Mouse (Mus musculus) small intestine, adult 2 months (tissue): Measurements from ENCODE around the gene Polr1e. TPM values are rescaled to one million over a fixed set of nuclear protein-coding genes. Genes with fewer than 3 reads are reported as not detected.

Experiments used
- H3K27ac ChIP-seq: fragments of 200-500 bp; 2 replicates; pipeline ENCODE4 v1.5.1; 2012; ENCODE audit warnings: low read depth, low read length, control low read depth, inconsistent platforms; ENCODE audit not compliant: insufficient read depth
- H3K27me3 ChIP-seq: fragments of 200-500 bp; 2 replicates; pipeline ENCODE4 v1.6.1; 2012; ENCODE audit warnings: mild to moderate bottlenecking, moderate library complexity, low read length, inconsistent platforms; ENCODE audit not compliant: control insufficient read depth, insufficient read depth
- H3K36me3 ChIP-seq: fragments of 200-500 bp; 2 replicates; pipeline ENCODE4 v1.6.1; 2012; ENCODE audit warnings: mild to moderate bottlenecking, low read length, control low read depth, inconsistent platforms; ENCODE audit not compliant: control insufficient read depth, insufficient read depth
- H3K4me1 ChIP-seq: fragments of 200-500 bp; 2 replicates; pipeline ENCODE4 v1.6.1; 2012; ENCODE audit warnings: low read length, inconsistent platforms, mixed read lengths; ENCODE audit not compliant: control insufficient read depth, insufficient read depth, insufficient read length
- H3K4me3 ChIP-seq: fragments of 200-500 bp; 2 replicates; pipeline ENCODE4 v1.5.1; 2012; ENCODE audit warnings: low read depth, mild to moderate bottlenecking, control low read depth, inconsistent platforms, low read length, moderate library complexity
- CTCF ChIP-seq: fragments of 200-500 bp; IDR thresholded peaks from 2 replicates; pipeline ENCODE4 v1.5.1; 2012; ENCODE audit warnings: low read depth, mild to moderate bottlenecking, control low read depth, inconsistent platforms, low read length, moderate library complexity, mixed read lengths; ENCODE audit not compliant: insufficient replicate concordance, insufficient read length; ENCODE audit errors: extremely low read depth
- POLR2A ChIP-seq: fragments of 200-500 bp; IDR thresholded peaks from 2 replicates; pipeline ENCODE4 v1.6.1; 2012; ENCODE audit warnings: low read depth, mild to moderate bottlenecking, control low read depth, inconsistent platforms, low read length, moderate library complexity
- WGBS: fragments of 180-500 bp; shearing (Covaris S2); methylation state at CpG from one replicate; pipeline ENCODE4 v1.1.7; 2018; 5-methylcytosine and 5-hydroxymethylcytosine counted together
- polyA plus RNA-seq: library from polyadenylated mRNA; depleted of rRNA; stranded (reverse); fragments of >200 nt; gene quantifications from 2 replicates; pipeline ENCODE4 v1.2.3, GENCODE M21; 2012

The Polr1e gene
- polyA plus RNA-seq, 1 experiment = 2.3 TPM

GRCm38 (mm10) chr4:45010806-45011415, 7.5 kb upstream of the Polr1e start:
- H3K27ac ChIP-seq = peak overlapping the region; percentile 83; the same call in 1 of the 2 replicates
- TF ChIP-seq CTCF = no peak
- TF ChIP-seq POLR2A = no peak
- 2% methylated on average over 11 of the region's 11 CpGs for WGBS

GRCm38 (mm10) chr4:45011581-45012104, 6.7 kb upstream of the Polr1e start:
- TF ChIP-seq CTCF (no peak), POLR2A (peak; percentile 44; the same call in 1 of the 2 replicates)
- Histone ChIP-seq H3K4me3 (peak overlapping the region; percentile 81), H3K36me3 (no peaks in the 10 kb centered on the region), H3K27ac (peak overlapping the region; percentile 83), H3K4me1 (no peaks in the 10 kb centered on the region), H3K27me3 (no peaks in the 10 kb centered on the region)
- under 1% methylated on average over 31 of the region's 31 CpGs for WGBS

More at GRCm38 (mm10) chr4:45010806-45011415, 7.5 kb upstream of the Polr1e start:
- Histone ChIP-seq H3K27me3 (no peaks in the 10 kb centered on the region), H3K4me1 (no peaks in the 10 kb centered on the region), H3K4me3 (peak overlapping the region; percentile 47), H3K36me3 (no peaks in the 10 kb centered on the region)

GRCm38 (mm10) chr4:45012105-45012975, 6.0 kb upstream of the Polr1e start, which contains the start of gene Zbtb5:
TSS of gene Zbtb5 (minus strand) at chr4:45012412.
- Histone ChIP-seq H3K4me1 (no peaks in the 10 kb centered on the region), H3K36me3 (no peaks in the 10 kb centered on the region), H3K27me3 (no peaks in the 10 kb centered on the region), H3K27ac (peak within 1 kb of the TSS; percentile 83), H3K4me3 (peak within 1 kb of the TSS; percentile 81)
- under 1% methylated on average over 63 of the region's 63 CpGs for whole genome bisulfite sequencing
- TF ChIP-seq POLR2A (peak; percentile 39), CTCF (no peak)

DNA sequence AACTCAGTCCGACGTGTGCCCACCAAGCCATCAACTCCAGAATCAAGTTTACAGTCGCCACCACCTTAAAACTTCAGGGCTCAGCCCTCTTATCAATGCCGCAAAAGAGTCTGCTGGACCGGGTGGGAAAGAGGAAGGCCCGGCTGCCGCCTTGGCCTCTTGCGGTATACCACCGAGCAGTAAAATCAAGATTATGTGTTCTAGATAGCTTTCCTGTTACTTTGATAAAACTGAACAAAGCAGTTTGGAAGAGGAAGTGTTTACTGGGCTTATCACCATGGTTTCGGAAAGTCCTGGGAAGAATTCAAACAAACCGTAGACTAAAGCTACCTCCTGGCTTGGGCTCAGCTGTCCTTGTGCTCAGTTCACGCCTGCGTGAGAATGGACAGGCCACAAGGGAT, 5.4 kb upstream of the Polr1e start:
- under 1% methylated on average over 13 of the region's 13 CpGs for WGBS
- H3K4me3 ChIP-seq = peak overlapping the region; percentile 65

GRCm38 (mm10) chr4:45013537-45013936, 4.8 kb upstream of the Polr1e start:
- TF ChIP-seq POLR2A (no peak), CTCF (no peak)
- Histone ChIP-seq H3K4me3 (no peak overlapping the region), H3K27me3 (no peaks in the 10 kb centered on the region), H3K27ac (peak overlapping the region; percentile 83; the same call in 1 of the 2 replicates), H3K36me3 (no peaks in the 10 kb centered on the region), H3K4me1 (no peaks in the 10 kb centered on the region)
- WGBS = 4% methylated on average over 2 of the region's 2 CpGs

More for the DNA sequence above, 5.4 kb upstream of the Polr1e start:
- H3K27me3 ChIP-seq = no peaks in the 10 kb centered on the region
- H3K4me1 ChIP-seq = no peaks in the 10 kb centered on the region
- TF ChIP-seq CTCF (no peak), POLR2A (no peak)
- H3K36me3 ChIP-seq = no peaks in the 10 kb centered on the region
- H3K27ac ChIP-seq = peak overlapping the region; percentile 83

- no peak overlapping the region for H3K4me3 ChIP-seq
- WGBS = 7% methylated on average over 3 of the region's 3 CpGs
- H3K27ac ChIP-seq = no peak overlapping the region
- no peaks in the 10 kb centered on the region for H3K4me1 ChIP-seq
- H3K27me3 ChIP-seq = no peaks in the 10 kb centered on the region
- no peak for TF ChIP-seq POLR2A
- TF ChIP-seq CTCF = no peak
- no peaks in the 10 kb centered on the region for H3K36me3 ChIP-seq
Observed at GRCm38 (mm10) chr4:45015615-45016014, 2.8 kb upstream of the Polr1e start.

GRCm38 (mm10) chr4:45019009-45019408, 626 bp downstream of the Polr1e start:
- H3K36me3 ChIP-seq = peaks cover 2% of the 10 kb centered on the region; the same call in 1 of the 2 replicates
- H3K4me3 ChIP-seq = peak overlapping the region; percentile 89
- no peak overlapping the region for H3K27ac ChIP-seq
- no peaks in the 10 kb centered on the region for H3K4me1 ChIP-seq
- 2% methylated on average over 14 of the region's 14 CpGs for WGBS
- TF ChIP-seq POLR2A (no peak), CTCF (no peak)
- no peaks in the 10 kb centered on the region for H3K27me3 ChIP-seq
